Mouse (Mus musculus) thymus, adult 2 months (tissue): ENCODE results near the gene Wdr53.

ENCODE experiments used
- CTCF ChIP-seq: fragments of 200-500 bp; IDR thresholded peaks from 2 replicates; pipeline ENCODE4 v1.5.1; 2012; ENCODE audit warnings: mild to moderate bottlenecking, control low read depth, low read length, moderate library complexity, borderline replicate concordance; ENCODE audit not compliant: control insufficient read depth, poor library complexity, insufficient read depth; ENCODE audit errors: extremely low read depth
- POLR2A ChIP-seq: fragments of 200-500 bp; IDR thresholded peaks from 2 replicates; pipeline ENCODE4 v1.6.1; 2012; ENCODE audit warnings: mild to moderate bottlenecking, low read length, control low read depth, moderate library complexity; ENCODE audit not compliant: control insufficient read depth, poor library complexity, insufficient read depth; ENCODE audit errors: extremely low read depth

DNA sequence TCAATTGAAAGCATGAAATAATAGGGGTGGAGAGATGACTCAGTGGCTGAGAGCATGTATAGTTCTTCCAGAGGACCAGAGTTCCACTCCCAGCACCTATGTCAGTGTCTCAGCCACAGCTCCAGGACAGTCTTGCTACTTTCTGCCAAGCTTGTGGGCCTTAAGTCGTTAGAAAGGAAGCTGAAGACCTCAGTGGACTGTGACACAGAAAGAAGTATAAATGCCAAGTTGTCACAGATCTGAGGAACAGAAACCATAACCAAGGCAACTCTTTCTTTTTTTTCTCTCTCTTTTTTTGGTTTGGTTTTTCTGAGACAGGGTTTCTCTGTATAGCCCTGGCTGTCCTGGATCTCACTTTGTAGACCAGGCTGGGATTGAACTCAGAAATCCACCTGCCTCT is 28.8 kb downstream of the Wdr53 start:
- no peak for TF ChIP-seq CTCF
- TF ChIP-seq POLR2A = no peak
